Mouse (Mus musculus) kidney, adult 2 months (tissue): ENCODE measurements at regions not wholly inside any gene's neighbourhood (a gene's known extent, or its start where the extent isn't known, plus 50 kb on each side); places are given as distances from the start of the nearest gene placed in this dataset.

Experiments
- CTCF ChIP-seq: fragments of 200-500 bp; conservative IDR thresholded peaks from 2 replicates; pipeline ENCODE4 v1.5.1; 2011; ENCODE audit warnings: low read depth, mild to moderate bottlenecking, control low read depth, low read length, moderate library complexity, mixed read lengths; ENCODE audit not compliant: insufficient read depth, insufficient read length
- POLR2A ChIP-seq: fragments of 200-500 bp; IDR thresholded peaks from one replicate; pipeline ENCODE4 v1.6.1; 2011; ENCODE audit warnings: low read depth, low read length, control low read depth

GRCm38 (mm10) chr3:37981481-37982180 lies 257.3 kb upstream of the Gm5148 start:
- TF ChIP-seq CTCF: no peak
- TF ChIP-seq POLR2A: no peak
